Mouse (Mus musculus): ENCODE results near the gene Lfng. TPM values are rescaled to one million over a fixed set of nuclear protein-coding genes. Genes with fewer than 3 reads are reported as not detected.

The Lfng gene
- total and polyA plus RNA-seq, 3 experiments, result not detected

DNA sequence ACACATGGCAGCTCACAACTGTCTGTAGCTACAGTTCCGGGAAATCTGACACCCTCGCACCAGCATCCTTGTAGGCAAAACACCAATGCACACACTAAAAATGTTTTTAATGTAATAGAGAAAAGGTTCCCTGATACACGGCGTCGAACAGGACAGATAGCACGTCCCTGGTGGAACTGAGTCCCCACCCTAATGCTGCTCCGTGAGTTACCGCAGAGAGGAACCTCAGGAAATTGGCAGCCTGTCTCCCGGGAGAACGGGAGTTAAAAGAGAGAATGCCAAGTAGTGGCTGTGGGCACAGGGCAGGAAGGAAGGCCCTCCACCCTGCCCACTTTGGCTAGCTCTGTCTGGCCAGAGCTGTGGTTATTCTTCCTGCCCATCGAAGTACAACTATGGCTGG, 44.1 kb downstream of the Lfng start:
- in situ Hi-C loops (cut with MboI; ENCODE audit: low pct_ligation_motif_present, low pct_unique_long_range_greater_than_20kb, low sequenced_read_pairs) (no loop called here), dilution Hi-C loops (cut with MboI; ENCODE audit: extremely low pct_ligation_motif_present, extremely low pct_unique_long_range_greater_than_20kb, low sequenced_read_pairs) (no loop called here)
- no peaks in the 10 kb centered on the region for H3K79me2 ChIP-seq (replicated peaks; ENCODE audit: control insufficient read depth, extremely low read depth, insufficient read depth, poor library complexity, severe bottlenecking)
- H3K4me1 ChIP-seq (ENCODE audit: control insufficient read depth in 1 of 2, insufficient read depth in 2 of 2), result peaks cover 6 to 20% of the 10 kb centered on the region in 2 experiments
- no peak for TF ChIP-seq NRF1 (IDR thresholded peaks at IDR 0.05; ENCODE audit: low read depth, low read length)
- TF ChIP-seq ETS1 (conservative IDR thresholded peaks at IDR 0.05; ENCODE audit: low read depth, low read length), result no peak
- no peak for TF ChIP-seq RCOR1 (conservative IDR thresholded peaks at IDR 0.05; ENCODE audit: low read depth, low read length)
- TF ChIP-seq ZC3H11A (IDR thresholded peaks at IDR 0.05; ENCODE audit: low read depth, low read length), result no peak
- TF ChIP-seq TCF12 (IDR thresholded peaks at IDR 0.05; ENCODE audit: low read depth, low read length), result no peak
- TF ChIP-seq MEF2A (IDR thresholded peaks at IDR 0.05; ENCODE audit: borderline replicate concordance, low read depth, low read length), result no peak
- TF ChIP-seq PAX5 (IDR thresholded peaks at IDR 0.05; ENCODE audit: low read length), result no peak
- no peak for TF ChIP-seq E2F4 (IDR thresholded peaks at IDR 0.05; ENCODE audit: insufficient replicate concordance, low read depth, low read length)
- TF ChIP-seq HCFC1 (IDR thresholded peaks at IDR 0.05; ENCODE audit: low read depth, low read length), result no peak
- TF ChIP-seq ZMIZ1 (IDR thresholded peaks at IDR 0.05; ENCODE audit: low read depth, low read length), result no peak
- no peak overlapping the region for H3K27ac ChIP-seq (ENCODE audit: insufficient read depth, low read depth)
- no peak overlapping the region for H3K9ac ChIP-seq (ENCODE audit: insufficient read depth, low read depth)
- H3K9me3 ChIP-seq (replicated peaks; ENCODE audit: low read length), result no peaks in the 10 kb centered on the region
- no peaks in the 10 kb centered on the region for H3K36me3 ChIP-seq (replicated peaks in 1 of 2; ENCODE audit: control insufficient read depth in 1 of 2, insufficient read depth in 1 of 2, low read length in 1 of 2)
- H3K4me2 ChIP-seq (ENCODE audit: insufficient read depth, low read depth, poor library complexity, severe bottlenecking), result no peak overlapping the region
- no peak overlapping the region for H3K4me3 ChIP-seq (replicated peaks in 1 of 3; ENCODE audit: low read depth in 2 of 3, low read length in 2 of 3, poor library complexity in 1 of 3)
- no peak for DNase-seq (ENCODE audit: extremely low read depth)
- H3K27me3 ChIP-seq (replicated peaks), result peaks cover 33% of the 10 kb centered on the region

- no peak overlapping the region for H3K4me3 ChIP-seq (replicated peaks in 1 of 3; ENCODE audit: low read depth in 2 of 3, low read length in 2 of 3, poor library complexity in 1 of 3)
- DNase-seq (ENCODE audit: extremely low read depth), result no peak
- no peak overlapping the region for H3K9ac ChIP-seq (ENCODE audit: insufficient read depth, low read depth)
- no peaks in the 10 kb centered on the region for H3K36me3 ChIP-seq (replicated peaks in 1 of 2; ENCODE audit: control insufficient read depth in 1 of 2, insufficient read depth in 1 of 2, low read length in 1 of 2)
- in situ Hi-C loops (cut with MboI; ENCODE audit: low pct_ligation_motif_present, low pct_unique_long_range_greater_than_20kb, low sequenced_read_pairs), result no loop called here
- no peaks in the 10 kb centered on the region for H3K79me2 ChIP-seq (replicated peaks; ENCODE audit: control insufficient read depth, extremely low read depth, insufficient read depth, poor library complexity, severe bottlenecking)
- peaks cover 25% of the 10 kb centered on the region for H3K27me3 ChIP-seq (replicated peaks)
- dilution Hi-C loops (cut with MboI; ENCODE audit: extremely low pct_ligation_motif_present, extremely low pct_unique_long_range_greater_than_20kb, low sequenced_read_pairs), result no loop called here
- no peak overlapping the region for H3K27ac ChIP-seq (ENCODE audit: insufficient read depth, low read depth)
- no peak overlapping the region for H3K4me2 ChIP-seq (ENCODE audit: insufficient read depth, low read depth, poor library complexity, severe bottlenecking)
- TF ChIP-seq KAT2A (IDR thresholded peaks at IDR 0.05; ENCODE audit: insufficient replicate concordance, low read length) (no peak), CHD1 (IDR thresholded peaks at IDR 0.05; ENCODE audit: low read depth, low read length) (no peak), ETS1 (conservative IDR thresholded peaks at IDR 0.05; ENCODE audit: low read depth, low read length) (no peak), RAD21 (IDR thresholded peaks at IDR 0.05; ENCODE audit: low read depth, low read length) (no peak), ZKSCAN1 (IDR thresholded peaks at IDR 0.05; ENCODE audit: borderline replicate concordance, low read depth, low read length) (no peak)
- H3K4me1 ChIP-seq (ENCODE audit: control insufficient read depth in 1 of 2, insufficient read depth in 2 of 2), result peaks cover 6 to 16% of the 10 kb centered on the region in 2 experiments
- no peaks in the 10 kb centered on the region for H3K9me3 ChIP-seq (replicated peaks; ENCODE audit: low read length)
Measured at GRCm38 (mm10) chr5:140652587-140652986, 45.5 kb downstream of the Lfng start.

Data from CH12.LX (cell line).